Mouse (Mus musculus) thymus, postnatal 14 days (tissue): Measurements from ENCODE around the gene Cd52.
A peak's percentile ranks its signal among the peaks of the same experiment; 100 is the strongest.

Source experiments
- DNase-seq: peaks from one replicate; pipeline ENCODE4 v3.0.0; 2021

The Cd52 gene

DNA sequence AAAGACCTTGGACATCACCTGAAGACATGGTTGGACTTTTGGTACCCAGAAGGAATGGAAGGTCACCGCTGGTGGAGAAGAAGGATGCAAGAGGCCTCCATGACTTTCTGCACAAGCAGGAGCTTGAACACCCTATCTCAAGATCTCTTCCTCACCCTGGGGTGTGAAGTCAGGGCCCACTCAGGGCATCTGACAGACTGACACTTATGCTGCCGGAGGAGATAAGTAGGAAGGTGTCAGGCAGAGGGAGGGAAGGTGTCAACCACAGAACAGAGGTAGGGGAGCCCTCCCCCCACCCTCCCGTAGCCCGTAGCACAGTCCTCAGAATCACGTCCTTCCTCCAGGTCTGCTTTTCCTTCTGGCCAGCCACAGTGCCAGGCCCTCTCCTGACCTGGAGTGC, 47.2 kb downstream of the Cd52 start:
- DNase-seq: no peak

DNA sequence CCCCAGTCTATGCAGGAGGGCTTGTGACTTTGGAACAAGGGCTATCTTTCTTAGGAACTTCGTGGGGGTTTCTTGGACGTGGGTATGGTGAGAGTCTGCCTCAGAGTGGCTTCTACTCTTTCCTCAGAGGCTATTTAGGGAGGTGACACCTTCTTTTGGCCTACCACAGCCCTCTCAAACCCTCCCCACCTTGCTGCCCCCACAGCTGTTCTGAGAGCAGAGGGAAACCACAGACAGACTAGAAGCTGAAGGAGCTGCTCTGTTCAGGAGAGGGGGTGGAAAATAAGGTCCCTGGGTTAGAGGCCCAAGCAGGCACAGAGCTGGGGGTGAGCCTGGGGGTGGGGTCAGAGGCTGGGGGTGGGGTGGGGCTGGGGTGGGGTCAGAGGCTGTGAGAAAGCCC, 51.8 kb downstream of the Cd52 start:
- peak; percentile 51 for DNase-seq

DNA sequence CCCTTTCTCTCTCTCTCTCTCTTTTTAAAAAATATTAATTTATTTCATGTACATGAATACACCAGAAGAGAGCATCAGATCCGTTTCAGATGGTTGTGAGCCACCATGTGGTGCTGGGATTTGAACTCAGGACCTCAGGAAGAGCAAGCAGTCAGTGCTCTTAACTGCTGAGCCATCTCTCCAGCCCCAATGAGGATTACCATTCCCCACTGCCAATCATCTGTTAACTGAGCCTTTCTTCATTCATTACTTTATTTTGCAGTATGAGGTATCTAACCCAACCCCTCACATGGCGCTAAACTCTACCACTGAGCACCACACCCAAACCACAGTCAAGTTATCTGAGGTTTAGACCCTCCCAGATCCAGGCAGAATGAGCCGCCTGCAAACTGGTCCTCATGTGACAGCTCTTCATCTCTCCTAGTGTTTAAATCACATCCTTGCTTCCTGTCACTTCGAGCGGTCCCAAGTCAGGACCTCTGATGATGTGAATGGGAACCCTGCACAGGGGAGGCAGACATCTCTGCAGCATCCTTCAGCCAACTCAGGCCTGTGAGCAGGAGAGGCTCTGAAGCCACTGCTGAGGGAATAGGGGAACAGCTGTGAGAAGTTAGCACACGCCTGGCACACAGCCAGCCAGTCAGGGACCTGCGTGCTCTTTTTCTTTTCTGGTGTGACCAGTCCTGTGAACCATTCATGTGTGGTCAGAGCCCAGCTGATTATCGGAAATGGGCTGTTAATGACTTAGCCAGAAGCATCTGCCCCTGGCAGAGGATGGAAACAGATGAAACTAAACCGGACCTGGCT, 53.4 kb downstream of the Cd52 start:
- DNase-seq: no peak

- peak; percentile 84 for DNase-seq
These were observed 58.9 kb downstream of the Cd52 start for GRCm38 (mm10) chr4:134035953-134036352.
